Mouse (Mus musculus) B cell, adult 2 months (primary cell): ENCODE measurements around the gene Nlk.
"Not testable (repeated sequence)": the region's sequence is repeated elsewhere in the genome, so short reads cannot be mapped to it uniquely, and the experiment has no call there.

Source experiments
- DNase-seq, 2 experiments: peaks; one replicate each; pipeline ENCODE4 v3.0.0; 2022

Gene Nlk

GRCm38 (mm10) chr11:78540358-78540757, 156.8 kb downstream of the Nlk start:
- DNase-seq: no peak

- DNase-seq: no peak
Observed at GRCm38 (mm10) chr11:78536690-78537084, 160.5 kb downstream of the Nlk start.

DNA sequence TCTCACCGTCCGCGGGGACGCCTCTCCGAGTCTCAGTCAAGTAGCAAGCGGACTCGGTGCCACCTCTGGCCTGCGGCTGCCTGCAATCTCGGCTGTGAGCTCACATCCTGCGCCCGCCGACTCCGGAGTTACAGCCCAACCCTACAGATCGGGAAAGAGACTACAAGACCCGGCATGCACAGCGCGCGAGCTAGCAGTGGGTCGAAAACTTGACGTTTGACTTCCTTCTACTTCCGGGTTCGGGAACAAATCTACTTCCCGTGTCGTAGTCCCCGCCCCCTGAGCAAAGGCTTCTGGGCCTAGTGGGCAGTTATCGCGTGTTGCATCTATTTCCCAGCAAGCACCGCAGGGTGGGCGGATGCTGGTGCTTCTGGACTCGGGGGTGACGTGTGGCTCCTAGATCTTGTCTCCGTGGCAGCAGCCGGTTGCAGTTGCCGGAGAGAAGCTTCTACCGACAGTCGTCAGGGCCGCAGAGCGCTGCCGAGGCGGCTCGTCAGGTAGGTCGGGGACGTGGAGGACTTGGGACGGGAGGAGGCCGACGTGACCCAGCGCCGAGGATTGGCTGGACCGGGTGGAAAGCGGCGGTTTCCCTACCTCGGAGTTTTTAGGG, 161.0 kb downstream of the Nlk start, which contains the start of the genes Tnfaip1 and Ift20:
TSS of gene Tnfaip1 (minus strand) at position 253 of the 610 bp plus-strand sequence.
TSS of gene Ift20 (plus strand) at position 282 of the 610 bp plus-strand sequence.
- peak; percentile 97 to 98 for DNase-seq

DNA sequence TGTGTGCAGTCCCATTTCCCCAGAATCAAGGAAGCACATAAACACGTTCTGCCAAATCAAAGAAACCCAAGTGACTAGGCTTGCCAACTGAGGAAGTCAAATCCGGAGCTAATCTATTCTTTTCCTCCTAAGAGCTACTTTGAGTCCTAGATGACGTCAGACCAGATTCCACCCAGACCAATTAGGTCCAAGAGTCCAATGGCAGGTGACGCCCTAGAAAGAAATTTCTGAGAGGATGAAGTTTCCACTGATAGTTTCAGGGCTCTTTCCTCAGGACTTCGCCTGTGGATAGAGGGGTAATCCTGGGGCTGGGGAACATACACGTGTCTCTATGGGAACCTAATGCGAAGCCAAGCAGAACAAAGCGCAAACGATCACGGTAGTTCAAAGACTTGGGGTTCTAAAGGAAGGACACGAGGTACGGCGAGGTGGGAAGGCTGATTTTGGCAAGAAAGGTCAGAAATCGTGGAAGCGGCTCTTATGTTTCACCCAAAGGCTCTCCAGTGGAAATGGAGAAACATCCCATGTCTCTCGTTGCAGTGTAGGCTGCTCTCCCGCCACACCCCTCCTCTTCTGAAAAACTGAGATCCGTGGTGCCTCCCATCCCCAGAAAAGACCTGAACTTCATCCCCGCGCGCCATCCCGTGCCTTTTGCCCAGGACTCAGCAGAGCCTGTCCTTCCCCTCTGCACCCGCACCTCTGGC, 161.6 kb downstream of the Nlk start:
- DNase-seq: peak; percentile 10 to 23

GRCm38 (mm10) chr11:78534516-78534915, 162.7 kb downstream of the Nlk start:
- no peak for DNase-seq

- DNase-seq: not testable (repeated sequence)
Observed at GRCm38 (mm10) chr11:78531515-78531914, 165.7 kb downstream of the Nlk start.

- DNase-seq: no peak
Observed at GRCm38 (mm10) chr11:78531046-78531445, 166.1 kb downstream of the Nlk start.

- no peak for DNase-seq
Observed at GRCm38 (mm10) chr11:78530001-78530400, 167.2 kb downstream of the Nlk start.

- no peak for DNase-seq
Observed at GRCm38 (mm10) chr11:78528714-78529113, 168.5 kb downstream of the Nlk start.

GRCm38 (mm10) chr11:78524838-78525237, 172.3 kb downstream of the Nlk start:
- no peak for DNase-seq

- DNase-seq: no peak
Observed at GRCm38 (mm10) chr11:78523241-78523955, 173.8 kb downstream of the Nlk start.

GRCm38 (mm10) chr11:78522481-78522997, 174.6 kb downstream of the Nlk start:
- peak; percentile 15 to 21 for DNase-seq

DNA sequence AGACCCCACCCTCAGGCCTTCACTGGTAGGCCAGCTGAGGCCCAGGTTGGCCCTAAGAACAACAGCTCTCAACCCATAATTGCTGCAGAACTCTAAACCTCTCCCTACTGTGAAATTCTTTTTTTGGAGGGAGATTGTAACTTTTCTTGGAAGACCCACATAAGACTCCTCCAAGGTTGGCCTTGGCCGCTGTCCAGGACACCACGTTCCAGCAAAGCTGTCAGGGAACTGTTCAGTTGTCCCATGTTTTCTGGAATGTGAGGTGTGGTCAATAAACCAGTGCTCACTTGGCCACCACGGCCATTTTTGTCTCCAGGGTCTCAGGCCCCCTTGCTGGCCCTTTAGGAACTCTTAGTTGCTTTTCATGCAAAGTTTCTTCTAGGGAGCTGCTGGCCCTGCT, 175.3 kb downstream of the Nlk start:
- DNase-seq: no peak

DNA sequence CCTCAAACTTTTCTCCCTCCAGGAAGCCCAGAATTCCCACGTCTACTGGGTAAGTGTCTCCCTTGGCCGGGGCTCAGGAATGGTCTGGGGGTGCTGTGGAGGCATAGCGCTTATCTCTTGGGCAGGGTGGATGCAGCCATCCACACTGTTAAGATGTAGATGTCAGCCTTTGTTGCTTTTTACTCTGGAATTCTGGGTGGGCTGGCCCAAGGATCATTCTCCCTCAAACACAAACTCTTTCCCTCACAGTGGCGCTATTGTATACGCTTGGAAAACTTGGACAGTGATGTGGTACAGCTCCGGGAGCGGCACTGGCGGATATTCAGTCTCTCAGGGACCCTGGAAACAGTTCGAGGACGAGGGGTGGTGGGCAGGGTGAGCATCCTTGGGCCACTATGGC, 178.2 kb downstream of the Nlk start:
- DNase-seq: no peak
